Mouse (Mus musculus): ENCODE results near the gene Rem2. TPM values are rescaled to one million over a fixed set of nuclear protein-coding genes. Genes with fewer than 3 reads are reported as not detected.

Gene Rem2
- polyA plus RNA-seq, 1 experiment from 2014 or later: 2.0 TPM

- peaks cover 6% of the 10 kb centered on the region for H3K4me1 ChIP-seq (ENCODE audit: control insufficient read depth, insufficient read depth, low read length)
- peak overlapping the region; percentile 34 for H3K4me3 ChIP-seq (ENCODE audit: low read depth, low read length)
- H3K27ac ChIP-seq (ENCODE audit: low read length): no peak overlapping the region
- 0 out of 2 replicates have a peak, but pooled peaks have one; percentile 25 for ATAC-seq (ENCODE audit: insufficient number of reproducible peaks, insufficient read depth, low FRiP score, low read depth)
- 0 out of 2 replicates have a peak, but pooled peaks cover 16% of the 10 kb centered on the region for H3K27me3 ChIP-seq (ENCODE audit: control insufficient read depth, insufficient read depth, low read length)
- H3K9me3 ChIP-seq (ENCODE audit: control insufficient read depth, low read depth, low read length): no peaks in the 10 kb centered on the region
- H3K9ac ChIP-seq (replicated peaks; ENCODE audit: low read depth, low read length): peak overlapping the region; percentile 22; the same call in 1 of the 2 replicates
- WGBS: 3% methylated on average over 40 of the region's 40 CpGs
- no peaks in the 10 kb centered on the region for H3K36me3 ChIP-seq (ENCODE audit: control insufficient read depth, insufficient read depth, low read length)
- peak overlapping the region; percentile 47 for H3K4me2 ChIP-seq (replicated peaks; ENCODE audit: low read depth, low read length)
These were observed 3.6 kb downstream of the Rem2 start for GRCm38 (mm10) chr14:54479451-54479920.

GRCm38 (mm10) chr14:54480673-54481072, 4.8 kb downstream of the Rem2 start:
- WGBS: 73% methylated on average over 6 of the region's 6 CpGs
- ATAC-seq (ENCODE audit: insufficient number of reproducible peaks, insufficient read depth, low FRiP score, low read depth): no peak

GRCm38 (mm10) chr14:54481402-54481801, 5.5 kb downstream of the Rem2 start:
- WGBS: 86% methylated on average over 8 of the region's 8 CpGs
- H3K27me3 ChIP-seq (ENCODE audit: control insufficient read depth, insufficient read depth, low read length): 0 out of 2 replicates have a peak, but pooled peaks cover 16% of the 10 kb centered on the region
- no peaks in the 10 kb centered on the region for H3K9me3 ChIP-seq (ENCODE audit: control insufficient read depth, low read depth, low read length)
- ATAC-seq (ENCODE audit: insufficient number of reproducible peaks, insufficient read depth, low FRiP score, low read depth): no peak
- H3K27ac ChIP-seq (ENCODE audit: low read length): no peak overlapping the region
- no peak overlapping the region for H3K4me2 ChIP-seq (replicated peaks; ENCODE audit: low read depth, low read length)
- no peak overlapping the region for H3K4me3 ChIP-seq (ENCODE audit: low read depth, low read length)
- H3K9ac ChIP-seq (replicated peaks; ENCODE audit: low read depth, low read length): no peak overlapping the region
- no peaks in the 10 kb centered on the region for H3K36me3 ChIP-seq (ENCODE audit: control insufficient read depth, insufficient read depth, low read length)
- peaks cover 4% of the 10 kb centered on the region for H3K4me1 ChIP-seq (ENCODE audit: control insufficient read depth, insufficient read depth, low read length)

More at GRCm38 (mm10) chr14:54480673-54481072, 4.8 kb downstream of the Rem2 start:
- no peaks in the 10 kb centered on the region for H3K36me3 ChIP-seq (ENCODE audit: control insufficient read depth, insufficient read depth, low read length)
- H3K9me3 ChIP-seq (ENCODE audit: control insufficient read depth, low read depth, low read length): no peaks in the 10 kb centered on the region
- no peak overlapping the region for H3K4me3 ChIP-seq (ENCODE audit: low read depth, low read length)
- H3K4me2 ChIP-seq (replicated peaks; ENCODE audit: low read depth, low read length): no peak overlapping the region
- H3K27ac ChIP-seq (ENCODE audit: low read length): no peak overlapping the region
- no peak overlapping the region for H3K9ac ChIP-seq (replicated peaks; ENCODE audit: low read depth, low read length)
- 0 out of 2 replicates have a peak, but pooled peaks cover 16% of the 10 kb centered on the region for H3K27me3 ChIP-seq (ENCODE audit: control insufficient read depth, insufficient read depth, low read length)
- peaks cover 6% of the 10 kb centered on the region for H3K4me1 ChIP-seq (ENCODE audit: control insufficient read depth, insufficient read depth, low read length)

GRCm38 (mm10) chr14:54482498-54482897, 6.6 kb downstream of the Rem2 start:
- no peak for ATAC-seq (ENCODE audit: insufficient number of reproducible peaks, insufficient read depth, low FRiP score, low read depth)
- H3K4me3 ChIP-seq (ENCODE audit: low read depth, low read length): no peak overlapping the region
- 45% methylated on average over 9 of the region's 9 CpGs for WGBS
- 0 out of 2 replicates have a peak, but pooled peaks cover 12% of the 10 kb centered on the region for H3K27me3 ChIP-seq (ENCODE audit: control insufficient read depth, insufficient read depth, low read length)
- H3K4me1 ChIP-seq (ENCODE audit: control insufficient read depth, insufficient read depth, low read length): no peaks in the 10 kb centered on the region
- no peak overlapping the region for H3K9ac ChIP-seq (replicated peaks; ENCODE audit: low read depth, low read length)
- no peak overlapping the region for H3K27ac ChIP-seq (ENCODE audit: low read length)
- H3K36me3 ChIP-seq (ENCODE audit: control insufficient read depth, insufficient read depth, low read length): no peaks in the 10 kb centered on the region
- no peaks in the 10 kb centered on the region for H3K9me3 ChIP-seq (ENCODE audit: control insufficient read depth, low read depth, low read length)
- H3K4me2 ChIP-seq (replicated peaks; ENCODE audit: low read depth, low read length): no peak overlapping the region

GRCm38 (mm10) chr14:54485899-54486298, 10.0 kb downstream of the Rem2 start:
- Histone ChIP-seq H3K27me3 (ENCODE audit: control insufficient read depth, insufficient read depth, low read length) (no peaks in the 10 kb centered on the region), H3K9me3 (ENCODE audit: control insufficient read depth, low read depth, low read length) (no peaks in the 10 kb centered on the region), H3K4me3 (ENCODE audit: low read depth, low read length) (no peak overlapping the region), H3K27ac (ENCODE audit: low read length) (no peak overlapping the region), H3K4me2 (replicated peaks; ENCODE audit: low read depth, low read length) (no peak overlapping the region), H3K4me1 (ENCODE audit: control insufficient read depth, insufficient read depth, low read length) (no peaks in the 10 kb centered on the region), H3K36me3 (ENCODE audit: control insufficient read depth, insufficient read depth, low read length) (no peaks in the 10 kb centered on the region), H3K9ac (replicated peaks; ENCODE audit: low read depth, low read length) (no peak overlapping the region)
- no peak for ATAC-seq (ENCODE audit: insufficient number of reproducible peaks, insufficient read depth, low FRiP score, low read depth)
- WGBS: 93% methylated on average over 7 of the region's 7 CpGs

GRCm38 (mm10) chr14:54487732-54488131, 11.8 kb downstream of the Rem2 start:
- no peak for ATAC-seq (ENCODE audit: insufficient number of reproducible peaks, insufficient read depth, low FRiP score, low read depth)
- Histone ChIP-seq H3K27me3 (ENCODE audit: control insufficient read depth, insufficient read depth, low read length) (no peaks in the 10 kb centered on the region), H3K4me1 (ENCODE audit: control insufficient read depth, insufficient read depth, low read length) (no peaks in the 10 kb centered on the region), H3K4me3 (ENCODE audit: low read depth, low read length) (no peak overlapping the region), H3K9ac (replicated peaks; ENCODE audit: low read depth, low read length) (no peak overlapping the region), H3K27ac (ENCODE audit: low read length) (no peak overlapping the region), H3K36me3 (ENCODE audit: control insufficient read depth, insufficient read depth, low read length) (no peaks in the 10 kb centered on the region), H3K9me3 (ENCODE audit: control insufficient read depth, low read depth, low read length) (no peaks in the 10 kb centered on the region), H3K4me2 (replicated peaks; ENCODE audit: low read depth, low read length) (no peak overlapping the region)
- WGBS: 61% methylated on average over 2 of the region's 2 CpGs

GRCm38 (mm10) chr14:54488350-54488749, 12.4 kb downstream of the Rem2 start:
- no peak for ATAC-seq (ENCODE audit: insufficient number of reproducible peaks, insufficient read depth, low FRiP score, low read depth)
- H3K4me3 ChIP-seq (ENCODE audit: low read depth, low read length): no peak overlapping the region
- no peaks in the 10 kb centered on the region for H3K4me1 ChIP-seq (ENCODE audit: control insufficient read depth, insufficient read depth, low read length)
- no peaks in the 10 kb centered on the region for H3K27me3 ChIP-seq (ENCODE audit: control insufficient read depth, insufficient read depth, low read length)
- no peak overlapping the region for H3K9ac ChIP-seq (replicated peaks; ENCODE audit: low read depth, low read length)
- H3K36me3 ChIP-seq (ENCODE audit: control insufficient read depth, insufficient read depth, low read length): no peaks in the 10 kb centered on the region
- H3K4me2 ChIP-seq (replicated peaks; ENCODE audit: low read depth, low read length): no peak overlapping the region
- H3K27ac ChIP-seq (ENCODE audit: low read length): no peak overlapping the region
- H3K9me3 ChIP-seq (ENCODE audit: control insufficient read depth, low read depth, low read length): no peaks in the 10 kb centered on the region

GRCm38 (mm10) chr14:54492345-54493131, 16.6 kb downstream of the Rem2 start:
- no peak overlapping the region for H3K4me3 ChIP-seq (ENCODE audit: low read depth, low read length)
- ATAC-seq (ENCODE audit: insufficient number of reproducible peaks, insufficient read depth, low FRiP score, low read depth): peak; percentile 71; the same call in 1 of the 2 replicates
- no peaks in the 10 kb centered on the region for H3K9me3 ChIP-seq (ENCODE audit: control insufficient read depth, low read depth, low read length)
- WGBS: 62% methylated on average over 18 of the region's 18 CpGs
- H3K36me3 ChIP-seq (ENCODE audit: control insufficient read depth, insufficient read depth, low read length): no peaks in the 10 kb centered on the region
- H3K4me2 ChIP-seq (replicated peaks; ENCODE audit: low read depth, low read length): no peak overlapping the region
- no peaks in the 10 kb centered on the region for H3K27me3 ChIP-seq (ENCODE audit: control insufficient read depth, insufficient read depth, low read length)
- no peak overlapping the region for H3K27ac ChIP-seq (ENCODE audit: low read length)
- no peaks in the 10 kb centered on the region for H3K4me1 ChIP-seq (ENCODE audit: control insufficient read depth, insufficient read depth, low read length)
- no peak overlapping the region for H3K9ac ChIP-seq (replicated peaks; ENCODE audit: low read depth, low read length)

Measured in stomach, embryonic 14.5 days (tissue).